In genomic region chr2:91948792-91949241, GRCm38 (mm10) we compare ENCODE assay signal across 10 mouse cellular contexts. TPM values are rescaled to one million over a fixed set of nuclear protein-coding genes. Genes with fewer than 3 reads are reported as not detected.
A peak's percentile ranks its signal among the peaks of the same experiment; 100 is the strongest.
DNase-seq lines count a peak whose midpoint lies in the region; ATAC-seq and TF ChIP-seq lines count a peak whose summit lies in the region.
"Had no signal": no experiment of that assay in that cellular context is flagged by ENCODE, and none has a peak within 500 bp of the region (broad histone marks: within the 10 kb centered on the region; RNA-seq: fewer than 3 reads in every experiment).

No protein-coding gene starts in this region.

- peak overlapping the region; percentile 99 for H3K27ac ChIP-seq in gastrocnemius, adult 2 months
- 0 out of 2 replicates have a peak overlapping the region, but pooled peaks have one; percentile 10 for H3K27ac ChIP-seq in midbrain, embryonic 12.5 days (replicated peaks)
- H3K27ac ChIP-seq in midbrain, embryonic 11.5 days (ENCODE audit: low read depth, low read length) = no peak overlapping the region
- peak overlapping the region; percentile 56 for H3K27ac ChIP-seq in small intestine, adult 2 months (ENCODE audit: insufficient read depth, low read depth, low read length)

- H3K4me1 ChIP-seq in midbrain, embryonic 12.5 days = peaks cover 47% of the 10 kb centered on the region
- peaks cover 27% of the 10 kb centered on the region for H3K4me1 ChIP-seq in midbrain, embryonic 11.5 days (ENCODE audit: control insufficient read depth, insufficient read depth, low read length)
- peaks cover 40% of the 10 kb centered on the region for H3K4me1 ChIP-seq in small intestine, adult 2 months (ENCODE audit: control insufficient read depth, insufficient read depth, insufficient read length, low read length)

- H3K27me3 ChIP-seq in midbrain, embryonic 12.5 days = no peaks in the 10 kb centered on the region; the same call in 1 of the 2 replicates
- no peaks in the 10 kb centered on the region for H3K27me3 ChIP-seq in midbrain, embryonic 11.5 days (ENCODE audit: control insufficient read depth, insufficient read depth, low read length)
- no peaks in the 10 kb centered on the region for H3K27me3 ChIP-seq in small intestine, adult 2 months (ENCODE audit: control insufficient read depth, insufficient read depth, low read length)

- ATAC-seq in midbrain, embryonic 12.5 days (ENCODE audit: low FRiP score, low read depth) = no peak
- no peak for ATAC-seq in midbrain, embryonic 11.5 days (ENCODE audit: low FRiP score)

- H3K36me3 ChIP-seq in midbrain, embryonic 12.5 days = no peaks in the 10 kb centered on the region
- H3K36me3 ChIP-seq in midbrain, embryonic 11.5 days (ENCODE audit: control insufficient read depth, insufficient read depth, low read length) = no peaks in the 10 kb centered on the region
- 0 out of 2 replicates have a peak, but pooled peaks cover 7% of the 10 kb centered on the region for H3K36me3 ChIP-seq in small intestine, adult 2 months (ENCODE audit: control insufficient read depth, insufficient read depth, low read length)

- TF ChIP-seq POLR2A in small intestine, adult 2 months (IDR thresholded peaks at IDR 0.05; ENCODE audit: low read depth, low read length) = no peak

- no peak overlapping the region for H3K9ac ChIP-seq in midbrain, embryonic 12.5 days (replicated peaks)
- no peak overlapping the region for H3K9ac ChIP-seq in midbrain, embryonic 11.5 days (ENCODE audit: low read length)

- intact Hi-C loops in gastrocnemius, adult 2 months (cut with DNase I) = loop anchor here (10.0 kb wide), 1 partner anchor 1096 kb away; the partner anchor contains the start of gene Prdm11

- no peak for TF ChIP-seq CTCF in gastrocnemius, adult 2 months (IDR thresholded peaks at IDR 0.05)
- no peak for TF ChIP-seq CTCF in small intestine, adult 2 months (IDR thresholded peaks at IDR 0.05; ENCODE audit: extremely low read depth, insufficient read length, insufficient replicate concordance, low read depth, low read length)

- 81% methylated on average over 3 of the region's 3 CpGs for WGBS in midbrain, embryonic 12.5 days
- 77% methylated on average over 3 of the region's 3 CpGs for WGBS in midbrain, embryonic 11.5 days
- 17% methylated on average over 3 of the region's 3 CpGs for WGBS in small intestine, adult 2 months

- no peak overlapping the region for H3K4me2 ChIP-seq in midbrain, embryonic 12.5 days (replicated peaks)
- H3K4me2 ChIP-seq in midbrain, embryonic 11.5 days = no peak overlapping the region

- no peaks in the 10 kb centered on the region for H3K9me3 ChIP-seq in midbrain, embryonic 12.5 days
- no peaks in the 10 kb centered on the region for H3K9me3 ChIP-seq in midbrain, embryonic 11.5 days (ENCODE audit: control insufficient read depth, low read length)

- DNase-seq in gastrocnemius, adult 2 months = peak; percentile 65
- DNase-seq in gastrocnemius, postnatal 4 days (ENCODE audit: low spot score in 2 of 2) = no peak
- no peak for DNase-seq in midbrain, embryonic 11.5 days (ENCODE audit: low spot score, missing footprints)
- DNase-seq in gastrocnemius, postnatal 10 days = peak; percentile 50
- DNase-seq in embryo, embryonic 11 days = no peak
- DNase-seq in left cerebral cortex, adult 9 months (ENCODE audit: low spot score in 2 of 2) = no peak

- H3K4me3 ChIP-seq in gastrocnemius, adult 2 months = peak overlapping the region; percentile 83
- no peak overlapping the region for H3K4me3 ChIP-seq in midbrain, embryonic 12.5 days
- no peak overlapping the region for H3K4me3 ChIP-seq in midbrain, embryonic 11.5 days (ENCODE audit: low read depth, low read length)
- no peak overlapping the region for H3K4me3 ChIP-seq in small intestine, adult 2 months (ENCODE audit: low read depth, low read length)

RNA-seq across cellular contexts. Expression of gene Gm9821, which starts 3.3 kb away (rescaled TPM):
- total RNA-seq in gastrocnemius, adult 2 months (2021) = not detected
- not detected for total RNA-seq in gastrocnemius, postnatal 4 days (2021)
- 0.37 TPM in 2 replicates for polyA plus RNA-seq in midbrain, embryonic 12.5 days (2016; fragmentation: Nextera tagmentation; extraction: Ambion mirVana)
- 0.25 TPM in 1 of 2 replicates, not detected in the other for polyA plus RNA-seq in midbrain, embryonic 11.5 days (2014; fragmentation: Nextera tagmentation; extraction: Ambion mirVana)
- not detected for total RNA-seq in gastrocnemius, postnatal 10 days (2021)
- polyA plus RNA-seq in small intestine, adult 2 months (2012; rRNA removed) = not detected in 2 replicates
- polyA plus RNA-seq: midbrain, embryonic 16.5 days; testis, adult 2 months had no signal

RNA-seq across cellular contexts. Expression of gene Mdk, which starts 16.7 kb away (rescaled TPM):
- total RNA-seq in gastrocnemius, adult 2 months (2021) = under 1 TPM; 0.51 to 0.92 TPM
- 100 to 1,000 TPM; 130 to 135 TPM for total RNA-seq in gastrocnemius, postnatal 4 days (2021)
- polyA plus RNA-seq in midbrain, embryonic 12.5 days (2016; fragmentation: Nextera tagmentation; extraction: Ambion mirVana) = 672 and 763 TPM in 2 replicates
- polyA plus RNA-seq in midbrain, embryonic 11.5 days (2014; fragmentation: Nextera tagmentation; extraction: Ambion mirVana) = 926 and 968 TPM in 2 replicates
- total RNA-seq in gastrocnemius, postnatal 10 days (2021) = 10 to 100 TPM; 43.3 to 55.2 TPM
- polyA plus RNA-seq in small intestine, adult 2 months (2012; rRNA removed) = 2.4 and 5.9 TPM in 2 replicates

RNA-seq across cellular contexts. Expression of gene Chrm4, which starts 21.8 kb away (rescaled TPM):
- total RNA-seq in gastrocnemius, adult 2 months (2021) = not detected
- under 1 TPM; 0.32 to 0.36 TPM for total RNA-seq in gastrocnemius, postnatal 4 days (2021)
- polyA plus RNA-seq in midbrain, embryonic 12.5 days (2016; fragmentation: Nextera tagmentation; extraction: Ambion mirVana) = 0.31 and 0.56 TPM in 2 replicates
- polyA plus RNA-seq in midbrain, embryonic 11.5 days (2014; fragmentation: Nextera tagmentation; extraction: Ambion mirVana) = 0.26 and 0.37 TPM in 2 replicates
- under 1 TPM in 1 of 2 experiments, not detected in 1; 0.16 TPM for total RNA-seq in gastrocnemius, postnatal 10 days (2021)
- 2.2 and 2.9 TPM in 2 replicates for polyA plus RNA-seq in small intestine, adult 2 months (2012; rRNA removed)

RNA-seq across cellular contexts. Expression of gene Dgkz, which starts 26.8 kb away (rescaled TPM):
- 10 to 100 TPM; 33.7 to 37.5 TPM for total RNA-seq in gastrocnemius, adult 2 months (2021)
- 100 to 1,000 TPM in 1 of 2 experiments, 10 to 100 TPM in 1; 96.0 to 121 TPM for total RNA-seq in gastrocnemius, postnatal 4 days (2021)
- 24.5 and 26.1 TPM in 2 replicates for polyA plus RNA-seq in midbrain, embryonic 12.5 days (2016; fragmentation: Nextera tagmentation; extraction: Ambion mirVana)
- polyA plus RNA-seq in midbrain, embryonic 11.5 days (2014; fragmentation: Nextera tagmentation; extraction: Ambion mirVana) = 19.2 and 23.7 TPM in 2 replicates
- total RNA-seq in gastrocnemius, postnatal 10 days (2021) = 10 to 100 TPM; 60.5 to 84.3 TPM
- 165 and 295 TPM in 2 replicates for polyA plus RNA-seq in small intestine, adult 2 months (2012; rRNA removed)

Comparison
In these comparisons a context has a peak if more than half of its experiments do, and no peak if none do; other contexts are left out.
1. DNase-seq: peak in gastrocnemius, adult 2 months (single experiment) and gastrocnemius, postnatal 10 days (single experiment); none in gastrocnemius, postnatal 4 days (0 of 2), midbrain, embryonic 11.5 days (single experiment), embryo, embryonic 11 days (single experiment) and left cerebral cortex, adult 9 months (0 of 2).
2. RNA of gene Mdk, which starts 16.7 kb away (total RNA-seq): 130 to 135 TPM in gastrocnemius, postnatal 4 days and 43.3 to 55.2 TPM in gastrocnemius, postnatal 10 days; 0.51 to 0.92 TPM in gastrocnemius, adult 2 months; every median in the first group is over 10 times any median in the second.